Mouse (Mus musculus) lung, embryonic 15.5 days (tissue): ENCODE results near the gene Wbp2. TPM values are rescaled to one million over a fixed set of nuclear protein-coding genes. Genes with fewer than 3 reads are reported as not detected.

Experiments used
- ATAC-seq: fragments of 200-750 bp; cut with Nextera tagmentation; 2 replicates; pipeline ENCODE4 v1.8.0; 2017; ENCODE audit warnings: moderate number of reproducible peaks, borderline replicate concordance; ENCODE audit not compliant: low FRiP score, low TSS enrichment; ENCODE audit errors: extremely low read depth
- H3K27ac ChIP-seq: fragments of 300-500 bp; sonication (generic); 2 replicates; pipeline ENCODE4 v1.5.1; 2015; ENCODE audit warnings: moderate library complexity, mild to moderate bottlenecking, inconsistent platforms
- H3K27me3 ChIP-seq: fragments of 300-500 bp; sonication (generic); 2 replicates; pipeline ENCODE4 v1.6.1; 2015; ENCODE audit warnings: inconsistent platforms
- H3K36me3 ChIP-seq: fragments of 300-500 bp; sonication (generic); 2 replicates; pipeline ENCODE4 v1.6.1; 2015; ENCODE audit warnings: inconsistent platforms
- H3K4me1 ChIP-seq: fragments of 300-500 bp; sonication (generic); 2 replicates; pipeline ENCODE4 v1.6.1; 2015; ENCODE audit warnings: inconsistent platforms
- H3K4me2 ChIP-seq: fragments of 300-500 bp; sonication (generic); 2 replicates; pipeline ENCODE4 v1.6.1; 2015; ENCODE audit warnings: inconsistent platforms, mild to moderate bottlenecking, moderate library complexity
- H3K4me3 ChIP-seq: fragments of 300-500 bp; sonication (generic); 2 replicates; pipeline ENCODE4 v1.5.1; 2015; ENCODE audit warnings: mild to moderate bottlenecking, inconsistent platforms
- H3K9ac ChIP-seq: fragments of 300-500 bp; sonication (generic); 2 replicates; pipeline ENCODE4 v1.6.1; 2015; ENCODE audit warnings: inconsistent platforms
- H3K9me3 ChIP-seq: fragments of 300-500 bp; sonication (generic); 2 replicates; pipeline ENCODE4 v1.6.1; 2016; ENCODE audit warnings: inconsistent platforms
- WGBS: fragments of 180-500 bp; shearing (Covaris S2); methylation state at CpG from one replicate; pipeline ENCODE4 v1.1.7; 2015; 5-methylcytosine and 5-hydroxymethylcytosine counted together
- polyA plus RNA-seq: library from polyadenylated mRNA; unstranded; fragments of >200 nt; fragmentation: Nextera tagmentation; extraction: Ambion mirVana; gene quantifications from 2 replicates; pipeline ENCODE4 v1.2.1, GENCODE M21; 2015

Gene Wbp2
- polyA plus RNA-seq, 1 experiment from 2014 or later: 67.9 TPM

DNA sequence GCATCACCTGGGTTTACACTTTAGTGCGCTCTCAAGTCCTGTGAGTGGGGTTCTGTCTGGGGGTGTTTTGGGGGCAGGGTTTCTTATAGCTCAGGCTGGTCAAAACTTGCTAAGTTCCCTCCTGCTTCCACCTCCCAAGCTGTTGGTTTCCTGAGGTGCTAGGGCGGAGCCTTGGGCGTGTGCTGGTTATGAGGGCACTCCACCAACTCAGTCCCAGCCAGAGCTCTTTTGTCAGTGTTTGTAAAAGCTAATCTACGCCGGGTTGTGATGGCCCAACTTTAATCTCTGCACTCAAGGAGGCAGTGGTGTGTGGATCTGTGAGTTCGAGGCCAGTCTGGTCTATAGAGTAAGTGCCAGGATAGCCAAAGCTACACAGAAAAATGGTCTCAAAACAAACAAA lies 2.6 kb downstream of the Wbp2 start:
- no peak for ATAC-seq
- Histone ChIP-seq H3K27me3 (no peaks in the 10 kb centered on the region), H3K36me3 (peaks cover 43% of the 10 kb centered on the region), H3K9ac (no peak overlapping the region), H3K4me3 (no peak overlapping the region), H3K9me3 (no peaks in the 10 kb centered on the region), H3K27ac (no peak overlapping the region), H3K4me1 (peaks cover 18% of the 10 kb centered on the region), H3K4me2 (no peak overlapping the region)
- 83% methylated on average over 6 of the region's 6 CpGs for WGBS

- WGBS: 87% methylated on average over 14 of the region's 14 CpGs
These were observed 3.6 kb downstream of the Wbp2 start for GRCm38 (mm10) chr11:116083096-116083672.

GRCm38 (mm10) chr11:116081081-116081480 lies 5.7 kb downstream of the Wbp2 start:
- Histone ChIP-seq H3K4me2 (no peak overlapping the region), H3K4me3 (no peak overlapping the region), H3K27me3 (no peaks in the 10 kb centered on the region), H3K4me1 (peaks cover 27% of the 10 kb centered on the region), H3K27ac (no peak overlapping the region), H3K9me3 (no peaks in the 10 kb centered on the region), H3K36me3 (peaks cover 49% of the 10 kb centered on the region), H3K9ac (no peak overlapping the region)
- no peak for ATAC-seq
- WGBS: 71% methylated on average over 6 of the region's 6 CpGs

More at GRCm38 (mm10) chr11:116083096-116083672, 3.6 kb downstream of the Wbp2 start:
- Histone ChIP-seq H3K27me3 (no peaks in the 10 kb centered on the region), H3K4me1 (peaks cover 26% of the 10 kb centered on the region), H3K27ac (no peak overlapping the region), H3K4me3 (no peak overlapping the region), H3K36me3 (peaks cover 49% of the 10 kb centered on the region), H3K9me3 (no peaks in the 10 kb centered on the region), H3K9ac (no peak overlapping the region), H3K4me2 (no peak overlapping the region)
- no peak for ATAC-seq

DNA sequence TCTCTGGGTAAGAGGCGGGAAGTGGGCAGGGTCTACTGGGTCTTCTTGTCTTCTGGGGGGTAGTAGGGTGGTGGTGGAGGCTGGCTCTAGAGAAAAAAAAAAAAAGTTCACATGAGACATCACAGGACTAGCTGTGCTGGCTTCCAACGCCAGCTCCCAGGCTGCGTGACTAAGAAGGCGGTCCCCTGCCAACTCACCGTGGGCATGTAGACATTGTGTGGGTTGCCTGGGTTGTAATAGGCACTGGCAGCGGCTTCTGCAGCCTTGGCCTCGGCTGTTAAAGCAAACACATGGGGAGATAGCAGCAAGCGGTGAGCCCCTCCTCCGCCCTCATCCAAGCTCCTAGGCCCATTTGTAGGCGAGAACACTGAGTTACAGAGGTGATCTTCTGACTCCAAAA lies 7.3 kb downstream of the Wbp2 start:
- no peak for ATAC-seq
- Histone ChIP-seq H3K4me3 (no peak overlapping the region), H3K36me3 (peaks cover 49% of the 10 kb centered on the region), H3K4me2 (no peak overlapping the region), H3K4me1 (peaks cover 17% of the 10 kb centered on the region), H3K27ac (no peak overlapping the region), H3K9me3 (no peaks in the 10 kb centered on the region), H3K9ac (no peak overlapping the region), H3K27me3 (no peaks in the 10 kb centered on the region)
- 79% methylated on average over 10 of the region's 10 CpGs for whole genome bisulfite sequencing

GRCm38 (mm10) chr11:116078676-116079320 lies 8.0 kb downstream of the Wbp2 start:
- ATAC-seq: no peak
- H3K9me3 ChIP-seq: no peaks in the 10 kb centered on the region
- no peak overlapping the region; the same call in 1 of the 2 replicates for H3K4me2 ChIP-seq
- no peak overlapping the region for H3K4me3 ChIP-seq
- peaks cover 17% of the 10 kb centered on the region for H3K4me1 ChIP-seq
- 40% methylated on average over 10 of the region's 10 CpGs for WGBS
- peak overlapping the region; percentile 35; the same call in 1 of the 2 replicates for H3K27ac ChIP-seq
- H3K27me3 ChIP-seq: no peaks in the 10 kb centered on the region
- H3K36me3 ChIP-seq: peaks cover 49% of the 10 kb centered on the region
- no peak overlapping the region for H3K9ac ChIP-seq

- Histone ChIP-seq H3K4me2 (peak overlapping the region; percentile 54), H3K27me3 (no peaks in the 10 kb centered on the region), H3K27ac (peak overlapping the region; percentile 82), H3K4me1 (peaks cover 17% of the 10 kb centered on the region), H3K36me3 (peaks cover 43% of the 10 kb centered on the region), H3K9ac (no peak overlapping the region), H3K9me3 (no peaks in the 10 kb centered on the region), H3K4me3 (peak overlapping the region; percentile 27)
- peak; percentile 22; the same call in 1 of the 2 replicates for ATAC-seq
- WGBS: 11% methylated on average over 16 of the region's 16 CpGs
These were observed 8.6 kb downstream of the Wbp2 start for GRCm38 (mm10) chr11:116078221-116078620.

DNA sequence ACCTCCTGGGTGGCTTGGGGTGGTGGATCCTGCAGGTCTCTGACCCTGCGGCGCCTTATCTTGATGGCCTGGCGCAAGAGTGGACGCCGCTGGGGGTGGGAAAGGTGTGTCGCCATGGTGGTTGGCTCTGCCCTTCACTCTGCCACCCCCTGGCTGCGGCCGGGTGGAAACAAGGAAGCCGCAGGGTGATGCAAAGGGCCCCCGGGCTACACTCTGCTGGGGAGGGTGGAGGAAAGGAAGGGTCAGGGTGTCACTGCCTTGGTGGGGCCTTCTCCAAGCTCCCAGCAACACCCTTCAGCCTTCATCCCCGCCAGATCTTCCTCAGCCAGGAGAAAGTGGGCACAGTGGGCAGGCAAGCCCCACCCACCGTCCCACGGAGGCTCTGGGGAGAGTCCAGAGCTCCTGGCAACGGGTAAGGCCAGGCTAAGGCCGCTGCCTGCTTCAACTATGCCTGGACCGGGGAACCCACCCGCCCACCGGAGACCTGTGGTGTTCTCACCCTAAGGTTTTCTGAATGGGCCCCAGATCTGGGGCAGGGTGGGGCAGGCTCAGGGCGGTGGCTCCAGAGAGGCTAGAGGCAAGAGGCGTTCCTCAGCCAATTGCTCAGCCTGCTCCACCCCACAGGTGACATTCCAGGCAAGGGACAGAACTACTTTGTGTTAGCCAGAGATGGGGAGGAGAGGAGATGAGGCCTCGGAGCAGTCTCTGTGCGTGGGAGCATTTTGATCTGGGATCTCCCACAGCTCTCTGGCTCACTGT lies 9.2 kb downstream of the Wbp2 start, which contains the start of gene Unc13d:
Gene Unc13d, minus strand, starts transcription at position 516 of the 759 bp plus-strand sequence.
- peak within 1 kb of the TSS; percentile 82 for H3K27ac ChIP-seq
- peaks cover 17% of the 10 kb centered on the region for H3K4me1 ChIP-seq
- H3K9me3 ChIP-seq: no peaks in the 10 kb centered on the region
- WGBS: 47% methylated on average over 22 of the region's 22 CpGs
- peak within 1 kb of the TSS; percentile 24; the same call in 1 of the 2 replicates for H3K9ac ChIP-seq
- peak within 1 kb of the TSS; percentile 27 for H3K4me3 ChIP-seq
- no peaks in the 10 kb centered on the region for H3K27me3 ChIP-seq
- peak; percentile 65; the same call in 1 of the 2 replicates for ATAC-seq
- H3K4me2 ChIP-seq: peak within 1 kb of the TSS; percentile 54
- peaks cover 39% of the 10 kb centered on the region for H3K36me3 ChIP-seq

- Histone ChIP-seq H3K27me3 (no peaks in the 10 kb centered on the region), H3K4me1 (peaks cover 17% of the 10 kb centered on the region), H3K4me2 (peak overlapping the region; percentile 54), H3K36me3 (peaks cover 31% of the 10 kb centered on the region), H3K9ac (0 out of 2 replicates have a peak overlapping the region, but pooled peaks have one; percentile 24), H3K4me3 (peak overlapping the region; percentile 27; the same call in 1 of the 2 replicates), H3K27ac (no peak overlapping the region; the same call in 1 of the 2 replicates), H3K9me3 (no peaks in the 10 kb centered on the region)
- ATAC-seq: no peak
- WGBS: 52% methylated on average over 7 of the region's 7 CpGs
These were observed 10.0 kb downstream of the Wbp2 start for GRCm38 (mm10) chr11:116076836-116077235.

- H3K27me3 ChIP-seq: no peaks in the 10 kb centered on the region
- no peak overlapping the region for H3K4me2 ChIP-seq
- no peak for ATAC-seq
- H3K9ac ChIP-seq: no peak overlapping the region
- no peaks in the 10 kb centered on the region for H3K9me3 ChIP-seq
- H3K27ac ChIP-seq: no peak overlapping the region
- no peak overlapping the region for H3K4me3 ChIP-seq
- H3K4me1 ChIP-seq: peaks cover 17% of the 10 kb centered on the region
- peaks cover 25% of the 10 kb centered on the region for H3K36me3 ChIP-seq
- 60% methylated on average over 7 of the region's 7 CpGs for WGBS
These were observed 10.6 kb downstream of the Wbp2 start for GRCm38 (mm10) chr11:116076266-116076540.

DNA sequence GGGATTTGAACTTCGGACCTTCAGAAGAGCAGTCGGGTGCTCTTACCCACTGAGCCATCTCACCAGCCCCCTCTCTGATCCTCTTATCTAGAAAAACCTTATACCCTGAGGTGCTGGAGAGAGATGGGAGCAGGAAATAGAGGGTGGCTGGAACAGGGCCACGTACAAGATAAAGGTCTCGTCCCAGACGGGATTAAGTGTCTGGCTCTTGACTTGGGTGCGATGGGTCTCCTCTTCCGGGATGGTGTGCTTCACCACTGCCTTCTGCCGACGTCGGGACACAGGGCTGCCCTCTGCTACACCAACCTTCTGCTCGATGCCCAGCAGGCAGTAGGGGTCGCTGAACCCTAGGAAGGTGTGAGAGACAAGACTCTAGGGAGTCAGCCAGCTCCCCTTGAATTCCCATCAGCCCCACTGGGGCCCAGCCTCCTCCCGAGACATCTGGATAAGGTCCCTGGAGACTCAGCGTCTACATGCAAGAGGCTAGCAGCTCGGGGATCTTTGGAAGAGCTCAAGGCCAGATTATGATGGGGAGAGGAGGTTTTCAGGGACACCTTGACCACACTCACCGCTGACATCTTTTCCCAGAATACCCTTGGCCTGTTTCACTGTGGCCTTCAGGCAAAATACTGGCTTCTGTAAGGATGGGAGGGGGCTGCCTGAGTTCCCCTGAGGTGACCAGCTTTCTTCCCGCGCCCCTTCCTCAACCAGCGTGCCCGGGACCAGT lies 11.1 kb downstream of the Wbp2 start:
- Histone ChIP-seq H3K9ac (no peak overlapping the region), H3K9me3 (no peaks in the 10 kb centered on the region), H3K36me3 (peaks cover 21% of the 10 kb centered on the region), H3K27ac (no peak overlapping the region), H3K27me3 (no peaks in the 10 kb centered on the region), H3K4me3 (no peak overlapping the region), H3K4me2 (no peak overlapping the region), H3K4me1 (peaks cover 17% of the 10 kb centered on the region)
- 41% methylated on average over 20 of the region's 20 CpGs for WGBS
- ATAC-seq: no peak

GRCm38 (mm10) chr11:116074436-116074991 lies 12.3 kb downstream of the Wbp2 start:
- WGBS: 56% methylated on average over 7 of the region's 7 CpGs
- Histone ChIP-seq H3K36me3 (peaks cover 9% of the 10 kb centered on the region), H3K9ac (no peak overlapping the region), H3K4me2 (no peak overlapping the region), H3K27me3 (no peaks in the 10 kb centered on the region), H3K27ac (no peak overlapping the region), H3K4me3 (no peak overlapping the region), H3K4me1 (peaks cover 17% of the 10 kb centered on the region), H3K9me3 (no peaks in the 10 kb centered on the region)
- ATAC-seq: no peak
